Mouse (Mus musculus) heart, embryonic 14.5 days (tissue): Measurements from ENCODE around the gene Crlf1. TPM values are rescaled to one million over a fixed set of nuclear protein-coding genes. Genes with fewer than 3 reads are reported as not detected.

ENCODE experiments used
- ATAC-seq: fragments of 200-750 bp; cut with Nextera tagmentation; 2 replicates; pipeline ENCODE4 v1.8.0; 2017; ENCODE audit warnings: low read depth, moderate TSS enrichment; ENCODE audit not compliant: insufficient number of reproducible peaks, insufficient read depth, low FRiP score
- H3K27ac ChIP-seq, 2 experiments: fragments of 200-500 bp in 1 of 2; fragments of 300-500 bp in 1 of 2; sonication (generic) in 1 of 2; replicated peaks in 1 of 2; 2 replicates each; pipeline ENCODE4 v1.5.1; 2012 to 2014; ENCODE audit warnings: low read depth in 2 of 2, low read length in 2 of 2, control low read depth in 1 of 2, mild to moderate bottlenecking in 1 of 2, mixed read lengths in 1 of 2; ENCODE audit not compliant: control insufficient read depth in 1 of 2, insufficient read depth in 1 of 2
- H3K27me3 ChIP-seq: fragments of 300-500 bp; sonication (generic); 2 replicates; pipeline ENCODE4 v1.6.1; 2014; ENCODE audit warnings: mild to moderate bottlenecking, low read length, control low read depth; ENCODE audit not compliant: control insufficient read depth, insufficient read depth
- H3K36me3 ChIP-seq: fragments of 300-500 bp; sonication (generic); 2 replicates; pipeline ENCODE4 v1.6.1; 2014; ENCODE audit warnings: mild to moderate bottlenecking, control low read depth, low read length, mixed read lengths; ENCODE audit not compliant: control insufficient read depth, insufficient read depth
- H3K4me1 ChIP-seq, 2 experiments: fragments of 200-500 bp in 1 of 2; fragments of 300-500 bp in 1 of 2; sonication (generic) in 1 of 2; 2 replicates each; pipeline ENCODE4 v1.6.1; 2012 to 2014; ENCODE audit warnings: low read length in 2 of 2, control low read depth in 1 of 2, mixed read lengths in 1 of 2; ENCODE audit not compliant: control insufficient read depth in 2 of 2, insufficient read depth in 2 of 2
- H3K4me2 ChIP-seq: fragments of 300-500 bp; sonication (generic); 2 replicates; pipeline ENCODE4 v1.6.1; 2014; ENCODE audit warnings: mild to moderate bottlenecking, low read length
- H3K4me3 ChIP-seq, 2 experiments: fragments of 200-500 bp in 1 of 2; fragments of 300-500 bp in 1 of 2; sonication (generic) in 1 of 2; 2 replicates each; pipeline ENCODE4 v1.5.1; 2012 to 2014; ENCODE audit warnings: low read length in 2 of 2, mild to moderate bottlenecking in 2 of 2, control low read depth in 1 of 2, low read depth in 1 of 2, moderate library complexity in 1 of 2; ENCODE audit not compliant: control insufficient read depth in 1 of 2, insufficient read depth in 1 of 2
- H3K9ac ChIP-seq: fragments of 300-500 bp; sonication (generic); 2 replicates; pipeline ENCODE4 v1.6.1; 2014; ENCODE audit warnings: mild to moderate bottlenecking, low read length
- H3K9me3 ChIP-seq: fragments of 300-500 bp; sonication (generic); 2 replicates; pipeline ENCODE4 v1.6.1; 2016; ENCODE audit warnings: low read length, control low read depth; ENCODE audit not compliant: control insufficient read depth
- WGBS: fragments of 180-500 bp; shearing (Covaris S2); extraction: QIAGEN DNeasy Blood & Tissue Kit; methylation state at CpG from one replicate; pipeline ENCODE4 v1.1.7; 2014; 5-methylcytosine and 5-hydroxymethylcytosine counted together
- polyA plus RNA-seq: library from polyadenylated mRNA; unstranded; fragments of >200 nt; fragmentation: Nextera tagmentation; extraction: Ambion mirVana; gene quantifications from 2 replicates; pipeline ENCODE4 v1.2.1, GENCODE M21; 2014

Gene Crlf1
- polyA plus RNA-seq, 1 experiment from 2014 or later = 2.0 TPM

- ATAC-seq = no peak
- Histone ChIP-seq H3K4me3 (no peak overlapping the region), H3K4me1 (peaks cover 23 to 30% of the 10 kb centered on the region in 2 experiments), H3K9me3 (no peaks in the 10 kb centered on the region), H3K27ac (0 out of 4 replicates have a peak overlapping the region, but pooled peaks of 1 of the 2 experiments have one; percentile 24), H3K4me2 (no peak overlapping the region), H3K36me3 (no peaks in the 10 kb centered on the region), H3K27me3 (no peaks in the 10 kb centered on the region), H3K9ac (no peak overlapping the region)
- 80% methylated on average over 6 of the region's 6 CpGs for WGBS
These were observed 54.8 kb downstream of the Crlf1 start for GRCm38 (mm10) chr8:70547762-70548161.

- no peaks in the 10 kb centered on the region for H3K36me3 ChIP-seq
- peaks cover 37 to 44% of the 10 kb centered on the region in 2 experiments for H3K4me1 ChIP-seq
- H3K27ac ChIP-seq = no peak overlapping the region
- 91% methylated on average over 10 of the region's 10 CpGs for WGBS
- no peaks in the 10 kb centered on the region for H3K9me3 ChIP-seq
- no peak overlapping the region for H3K4me3 ChIP-seq
- ATAC-seq = no peak
- H3K4me2 ChIP-seq = no peak overlapping the region
- H3K27me3 ChIP-seq = no peaks in the 10 kb centered on the region
- no peak overlapping the region for H3K9ac ChIP-seq
These were observed 56.6 kb downstream of the Crlf1 start for GRCm38 (mm10) chr8:70549412-70550184.

GRCm38 (mm10) chr8:70551558-70552161 lies 58.7 kb downstream of the Crlf1 start:
- Histone ChIP-seq H3K27me3 (no peaks in the 10 kb centered on the region), H3K27ac (peak overlapping the region; percentile 32 to 49; a peak in 3 of 4 replicates), H3K36me3 (no peaks in the 10 kb centered on the region), H3K4me2 (0 out of 2 replicates have a peak overlapping the region, but pooled peaks have one; percentile 22), H3K4me3 (no peak overlapping the region), H3K9me3 (no peaks in the 10 kb centered on the region), H3K9ac (peak overlapping the region; percentile 35; the same call in 1 of the 2 replicates), H3K4me1 (peaks cover 37 to 44% of the 10 kb centered on the region in 2 experiments)
- no peak for ATAC-seq
- WGBS = 35% methylated on average over 3 of the region's 3 CpGs

GRCm38 (mm10) chr8:70552836-70553235 lies 59.9 kb downstream of the Crlf1 start:
- Histone ChIP-seq H3K4me1 (peaks cover 37 to 47% of the 10 kb centered on the region in 2 experiments), H3K4me3 (no peak overlapping the region), H3K9ac (no peak overlapping the region), H3K4me2 (no peak overlapping the region), H3K9me3 (no peaks in the 10 kb centered on the region), H3K27me3 (no peaks in the 10 kb centered on the region), H3K27ac (peak overlapping the region in 1 of 2 experiments; percentile 49; a peak in 2 of 4 replicates), H3K36me3 (0 out of 2 replicates have a peak, but pooled peaks cover 5% of the 10 kb centered on the region)
- WGBS = 5% methylated on average over 1 of the region's 1 CpGs
- ATAC-seq = peak; percentile 32; the same call in 1 of the 2 replicates

Other genes with a start within 250 kb of the Crlf1 start
- 22.2 and 25.0 TPM in 2 replicates for gene Homer3, start 210.3 kb upstream of the Crlf1 start, polyA plus RNA-seq
- 28.9 and 33.7 TPM in 2 replicates for gene Ddx49, start 190.7 kb upstream of the Crlf1 start, polyA plus RNA-seq
- 294 and 319 TPM in 2 replicates for gene Cope, start 190.6 kb upstream of the Crlf1 start, polyA plus RNA-seq
- 1.8 and 2.3 TPM in 2 replicates for gene Cers1, start 177.4 kb upstream of the Crlf1 start, polyA plus RNA-seq
- 0.57 TPM in 1 of 2 replicates, not detected in the other for gene Gdf1, start 163.3 kb upstream of the Crlf1 start, polyA plus RNA-seq
- 14.2 and 18.1 TPM in 2 replicates for gene Upf1, start 139.9 kb upstream of the Crlf1 start, polyA plus RNA-seq
- gene Comp, start 119.6 kb upstream of the Crlf1 start, polyA plus RNA-seq = 3.0 and 4.6 TPM in 2 replicates
- 12.2 and 14.1 TPM in 2 replicates for gene Crtc1, start 53.6 kb upstream of the Crlf1 start, polyA plus RNA-seq
- 9.6 and 9.8 TPM in 2 replicates for gene Klhl26, start 16.2 kb upstream of the Crlf1 start, polyA plus RNA-seq
- gene Tmem59l, start 5.8 kb upstream of the Crlf1 start, polyA plus RNA-seq = 0.31 TPM in 1 of 2 replicates, not detected in the other
- 129 and 138 TPM in 2 replicates for gene Rex1bd, start 13.6 kb downstream of the Crlf1 start, polyA plus RNA-seq
- gene Uba52, start 17.6 kb downstream of the Crlf1 start, polyA plus RNA-seq = 900 and 1,040 TPM in 2 replicates
- gene Fkbp8, start 34.6 kb downstream of the Crlf1 start, polyA plus RNA-seq = 189 and 209 TPM in 2 replicates
- 79.3 and 85.7 TPM in 2 replicates for gene Kxd1, start 34.8 kb downstream of the Crlf1 start, polyA plus RNA-seq
- 13.0 and 13.2 TPM in 2 replicates for gene Ell, start 46.3 kb downstream of the Crlf1 start, polyA plus RNA-seq
- 59.5 and 69.8 TPM in 2 replicates for gene Isyna1, start 101.2 kb downstream of the Crlf1 start, polyA plus RNA-seq
- gene Ssbp4, start 115.7 kb downstream of the Crlf1 start, polyA plus RNA-seq = 83.7 and 85.8 TPM in 2 replicates
- 1.3 and 3.2 TPM in 2 replicates for gene Lrrc25, start 123.0 kb downstream of the Crlf1 start, polyA plus RNA-seq
- gene Gdf15, start 139.3 kb downstream of the Crlf1 start, polyA plus RNA-seq = 1.1 TPM in 2 replicates
- gene Pgpep1, start 167.2 kb downstream of the Crlf1 start, polyA plus RNA-seq = 39.7 and 46.6 TPM in 2 replicates
- 316 and 334 TPM in 2 replicates for gene Lsm4, start 180.1 kb downstream of the Crlf1 start, polyA plus RNA-seq
- 122 and 137 TPM in 2 replicates for gene Jund, start 205.8 kb downstream of the Crlf1 start, polyA plus RNA-seq
- not detected in 2 replicates for gene Iqcn, start 210.3 kb downstream of the Crlf1 start, polyA plus RNA-seq
- gene Gm3336, start 225.4 kb downstream of the Crlf1 start, polyA plus RNA-seq = not detected in 2 replicates
- gene Pde4c, start 230.6 kb downstream of the Crlf1 start, polyA plus RNA-seq = 0.08 and 0.23 TPM in 2 replicates